Mouse (Mus musculus): ENCODE measurements around the gene Nipbl.

GRCm38 (mm10) chr15:8281701-8282100 lies 162.6 kb downstream of the Nipbl start:
- no peak for TF ChIP-seq CTCF (IDR thresholded peaks at IDR 0.05; ENCODE audit: low read depth, low read length)
- no peak for TF ChIP-seq POLR2AphosphoS5 (IDR thresholded peaks at IDR 0.05; ENCODE audit: insufficient replicate concordance, low read depth, low read length)

All from G1E (cell line).